Mouse (Mus musculus): ENCODE measurements around the gene Stac2. TPM values are rescaled to one million over a fixed set of nuclear protein-coding genes. Genes with fewer than 3 reads are reported as not detected.
A peak's percentile ranks its signal among the peaks of the same experiment; 100 is the strongest.

The Stac2 gene
- 1.6 and 2.0 TPM in 2 replicates for polyA plus RNA-seq (2015; fragmentation: Nextera tagmentation; extraction: Ambion mirVana)

GRCm38 (mm10) chr11:98052989-98053834 is at the start of gene Stac2:
TSS of gene Stac2 (minus strand) at chr11:98053462.
- ATAC-seq (replicated peaks; ENCODE audit: low FRiP score, low read depth): peak; percentile 79
- H3K4me2 ChIP-seq (ENCODE audit: low read length): peak within 1 kb of the TSS; percentile 81
- no peak for TF ChIP-seq CTCF (IDR thresholded peaks at IDR 0.05; ENCODE audit: low read depth)
- WGBS: 1% methylated on average over 43 of the region's 48 CpGs
- no peaks in the 10 kb centered on the region for H3K36me3 ChIP-seq (ENCODE audit: insufficient read depth, low read length)
- DNase-seq (ENCODE audit: low spot score): peak; percentile 94
- H3K4me3 ChIP-seq (replicated peaks; ENCODE audit: low read depth, low read length): peak within 1 kb of the TSS; percentile 44
- H3K4me1 ChIP-seq (replicated peaks; ENCODE audit: insufficient read depth, low read length): peaks cover 11% of the 10 kb centered on the region
- H3K27ac ChIP-seq: 0 out of 2 replicates have a peak within 1 kb of the TSS, but pooled peaks have one; percentile 2
- H3K27me3 ChIP-seq (ENCODE audit: insufficient read depth, low read length): peaks cover 14% of the 10 kb centered on the region
- no peaks in the 10 kb centered on the region for H3K9me3 ChIP-seq (replicated peaks; ENCODE audit: low read length)
- H3K9ac ChIP-seq (ENCODE audit: low read depth, low read length): peak within 1 kb of the TSS; percentile 50

- no peaks in the 10 kb centered on the region for H3K9me3 ChIP-seq (replicated peaks; ENCODE audit: low read length)
- no peak overlapping the region for H3K9ac ChIP-seq (ENCODE audit: low read depth, low read length)
- DNase-seq (ENCODE audit: low spot score): no peak
- no peak overlapping the region for H3K27ac ChIP-seq
- H3K4me1 ChIP-seq (replicated peaks; ENCODE audit: insufficient read depth, low read length): no peaks in the 10 kb centered on the region
- no peak overlapping the region for H3K4me3 ChIP-seq (replicated peaks; ENCODE audit: low read depth, low read length)
- no peak for TF ChIP-seq CTCF (IDR thresholded peaks at IDR 0.05; ENCODE audit: low read depth)
- no peak overlapping the region for H3K4me2 ChIP-seq (ENCODE audit: low read length)
- no peaks in the 10 kb centered on the region for H3K27me3 ChIP-seq (ENCODE audit: insufficient read depth, low read length)
- 87% methylated on average over 3 of the region's 3 CpGs for WGBS
- ATAC-seq (replicated peaks; ENCODE audit: low FRiP score, low read depth): no peak
- peaks cover 34% of the 10 kb centered on the region for H3K36me3 ChIP-seq (ENCODE audit: insufficient read depth, low read length)
These were observed 48.1 kb upstream of the Stac2 start for GRCm38 (mm10) chr11:98101332-98101731.

- TF ChIP-seq CTCF (IDR thresholded peaks at IDR 0.05; ENCODE audit: low read depth): no peak
- DNase-seq (ENCODE audit: low spot score) (no peak), ATAC-seq (replicated peaks; ENCODE audit: low FRiP score, low read depth) (no peak)
- Histone ChIP-seq H3K4me3 (replicated peaks; ENCODE audit: low read depth, low read length) (no peak overlapping the region), H3K9ac (ENCODE audit: low read depth, low read length) (no peak overlapping the region), H3K9me3 (replicated peaks; ENCODE audit: low read length) (no peaks in the 10 kb centered on the region), H3K27ac (no peak overlapping the region), H3K36me3 (ENCODE audit: insufficient read depth, low read length) (peaks cover 40% of the 10 kb centered on the region), H3K27me3 (ENCODE audit: insufficient read depth, low read length) (no peaks in the 10 kb centered on the region), H3K4me1 (replicated peaks; ENCODE audit: insufficient read depth, low read length) (no peaks in the 10 kb centered on the region), H3K4me2 (ENCODE audit: low read length) (no peak overlapping the region)
- WGBS: 88% methylated on average over 9 of the region's 9 CpGs
These were observed 37.3 kb upstream of the Stac2 start for GRCm38 (mm10) chr11:98090583-98090982.

- ATAC-seq (replicated peaks; ENCODE audit: low FRiP score, low read depth) (no peak), DNase-seq (ENCODE audit: low spot score) (peak; percentile 41)
- 39% methylated on average over 7 of the region's 7 CpGs for WGBS
- Histone ChIP-seq H3K9ac (ENCODE audit: low read depth, low read length) (no peak overlapping the region), H3K27ac (no peak overlapping the region), H3K36me3 (ENCODE audit: insufficient read depth, low read length) (peaks cover 40% of the 10 kb centered on the region), H3K27me3 (ENCODE audit: insufficient read depth, low read length) (no peaks in the 10 kb centered on the region), H3K4me1 (replicated peaks; ENCODE audit: insufficient read depth, low read length) (no peaks in the 10 kb centered on the region), H3K9me3 (replicated peaks; ENCODE audit: low read length) (no peaks in the 10 kb centered on the region), H3K4me2 (ENCODE audit: low read length) (no peak overlapping the region), H3K4me3 (replicated peaks; ENCODE audit: low read depth, low read length) (no peak overlapping the region)
- no peak for TF ChIP-seq CTCF (IDR thresholded peaks at IDR 0.05; ENCODE audit: low read depth)
These were observed 35.0 kb upstream of the Stac2 start for GRCm38 (mm10) chr11:98088224-98088623.

GRCm38 (mm10) chr11:98086574-98086973 is 33.3 kb upstream of the Stac2 start:
- no peak for DNase-seq (ENCODE audit: low spot score)
- ATAC-seq (replicated peaks; ENCODE audit: low FRiP score, low read depth): no peak
- peaks cover 26% of the 10 kb centered on the region for H3K36me3 ChIP-seq (ENCODE audit: insufficient read depth, low read length)
- no peak; the same call in 1 of the 2 replicates for TF ChIP-seq CTCF (IDR thresholded peaks at IDR 0.05; ENCODE audit: low read depth)
- no peak overlapping the region for H3K9ac ChIP-seq (ENCODE audit: low read depth, low read length)
- H3K9me3 ChIP-seq (replicated peaks; ENCODE audit: low read length): no peaks in the 10 kb centered on the region
- 72% methylated on average over 7 of the region's 7 CpGs for WGBS
- H3K4me2 ChIP-seq (ENCODE audit: low read length): no peak overlapping the region
- H3K27ac ChIP-seq: no peak overlapping the region
- H3K4me1 ChIP-seq (replicated peaks; ENCODE audit: insufficient read depth, low read length): no peaks in the 10 kb centered on the region
- no peaks in the 10 kb centered on the region for H3K27me3 ChIP-seq (ENCODE audit: insufficient read depth, low read length)
- no peak overlapping the region for H3K4me3 ChIP-seq (replicated peaks; ENCODE audit: low read depth, low read length)

GRCm38 (mm10) chr11:98086141-98086540 is 32.9 kb upstream of the Stac2 start:
- Histone ChIP-seq H3K27ac (no peak overlapping the region), H3K27me3 (ENCODE audit: insufficient read depth, low read length) (no peaks in the 10 kb centered on the region), H3K9me3 (replicated peaks; ENCODE audit: low read length) (no peaks in the 10 kb centered on the region), H3K4me2 (ENCODE audit: low read length) (no peak overlapping the region), H3K9ac (ENCODE audit: low read depth, low read length) (no peak overlapping the region), H3K36me3 (ENCODE audit: insufficient read depth, low read length) (peaks cover 22% of the 10 kb centered on the region), H3K4me3 (replicated peaks; ENCODE audit: low read depth, low read length) (no peak overlapping the region), H3K4me1 (replicated peaks; ENCODE audit: insufficient read depth, low read length) (no peaks in the 10 kb centered on the region)
- 90% methylated on average over 9 of the region's 9 CpGs for WGBS
- ATAC-seq (replicated peaks; ENCODE audit: low FRiP score, low read depth) (no peak), DNase-seq (ENCODE audit: low spot score) (no peak)
- TF ChIP-seq CTCF (IDR thresholded peaks at IDR 0.05; ENCODE audit: low read depth): no peak
